ENCODE assay signal across 8 mouse cellular contexts in genomic region chr3:122924009-122924914, GRCm38 (mm10). TPM values are rescaled to one million over a fixed set of nuclear protein-coding genes. Genes with fewer than 3 reads are reported as not detected.
DNase-seq lines count a peak whose midpoint lies in the region; ATAC-seq and TF ChIP-seq lines count a peak whose summit lies in the region.

Gene 1810037I17Rik (plus strand): TSS chr3:122924203.

- TF ChIP-seq RAD21 in MEL (IDR thresholded peaks at IDR 0.05; ENCODE audit: low read depth, low read length): no peak

- WGBS in cerebellum, adult 2 months: under 1% methylated on average over 66 of the region's 68 CpGs
- 1% methylated on average over 66 of the region's 68 CpGs for WGBS in forebrain, postnatal 0 days
- under 1% methylated on average over 68 of the region's 68 CpGs for WGBS in lung, embryonic 15.5 days

- TF ChIP-seq EP300 in MEL (IDR thresholded peaks at IDR 0.05; ENCODE audit: low read depth in 1 of 2, low read length in 2 of 2): no peak

- peaks cover 9% of the 10 kb centered on the region for H3K79me2 ChIP-seq in MEL (ENCODE audit: control insufficient read depth, insufficient read depth, low read length, poor library complexity)

- ATAC-seq in forebrain, postnatal 0 days: peak; percentile 100
- peak; percentile 99 for ATAC-seq in lung, embryonic 15.5 days (ENCODE audit: borderline replicate concordance, extremely low read depth, low FRiP score, low TSS enrichment)

- TF ChIP-seq POLR2A in MEL (IDR thresholded peaks at IDR 0.05; ENCODE audit: control insufficient read depth in 1 of 2, insufficient read depth in 1 of 2, low read depth in 1 of 2, low read length in 2 of 2, poor library complexity in 1 of 2): peak; percentile 65 to 66; a peak in 2 of 4 replicates
- TF ChIP-seq POLR2A in cerebellum, adult 2 months (IDR thresholded peaks at IDR 0.05; ENCODE audit: borderline replicate concordance, insufficient read depth, low read length): peak; percentile 65; the same call in 1 of the 2 replicates

- peaks cover 0 to 26% of the 10 kb centered on the region in 2 experiments; a peak in 2 of 4 replicates for H3K36me3 ChIP-seq in MEL (ENCODE audit: control insufficient read depth in 1 of 2, insufficient read depth in 2 of 2, low read length in 2 of 2)
- no peaks in the 10 kb centered on the region for H3K36me3 ChIP-seq in forebrain, postnatal 0 days (ENCODE audit: insufficient read depth)
- peaks cover 8% of the 10 kb centered on the region; the same call in 1 of the 2 replicates for H3K36me3 ChIP-seq in lung, embryonic 15.5 days

- peak in 2 of 3 experiments; percentile 12 to 27; a peak in 2 of 6 replicates for TF ChIP-seq CTCF in MEL (IDR thresholded peaks at IDR 0.05 in 2 of 3, conservative IDR thresholded peaks at IDR 0.05 in 1 of 3; ENCODE audit: control insufficient read depth in 1 of 3, insufficient read depth in 1 of 3, low read depth in 2 of 3, low read length in 3 of 3, poor library complexity in 1 of 3, severe bottlenecking in 1 of 3)
- TF ChIP-seq CTCF in cerebellum, adult 2 months (IDR thresholded peaks at IDR 0.05; ENCODE audit: borderline replicate concordance, insufficient read depth, low read depth, low read length): no peak
- peak; percentile 66 for TF ChIP-seq CTCF in forebrain, postnatal 0 days (IDR thresholded peaks at IDR 0.05; ENCODE audit: low read depth)

- peaks cover 15 to 22% of the 10 kb centered on the region in 2 experiments for H3K4me1 ChIP-seq in MEL (ENCODE audit: control insufficient read depth in 1 of 2, insufficient read depth in 2 of 2, low read length in 2 of 2)
- H3K4me1 ChIP-seq in cerebellum, adult 2 months (ENCODE audit: control insufficient read depth, insufficient read depth, low read length): no peaks in the 10 kb centered on the region
- H3K4me1 ChIP-seq in forebrain, postnatal 0 days (ENCODE audit: insufficient read depth): peaks cover 7% of the 10 kb centered on the region; the same call in 1 of the 2 replicates
- peaks cover 15% of the 10 kb centered on the region for H3K4me1 ChIP-seq in lung, embryonic 15.5 days

- H3K9me3 ChIP-seq in MEL (replicated peaks; ENCODE audit: insufficient read depth, low read length): no peaks in the 10 kb centered on the region
- H3K9me3 ChIP-seq in forebrain, postnatal 0 days (ENCODE audit: low read length): no peaks in the 10 kb centered on the region
- H3K9me3 ChIP-seq in lung, embryonic 15.5 days: no peaks in the 10 kb centered on the region

- H3K9ac ChIP-seq in MEL (ENCODE audit: control insufficient read depth, low read depth, low read length, poor library complexity, severe bottlenecking): peak within 1 kb of the TSS; percentile 74
- peak within 1 kb of the TSS; percentile 65 for H3K9ac ChIP-seq in forebrain, postnatal 0 days
- peak within 1 kb of the TSS; percentile 79 for H3K9ac ChIP-seq in lung, embryonic 15.5 days

- H3K4me3 ChIP-seq in MEL (ENCODE audit: control insufficient read depth in 1 of 2, insufficient read depth in 1 of 2, low read depth in 2 of 2, low read length in 2 of 2): peak within 1 kb of the TSS; percentile 77 to 100
- H3K4me3 ChIP-seq in cerebellum, adult 2 months (replicated peaks; ENCODE audit: insufficient read depth, low read depth, low read length): peak within 1 kb of the TSS; percentile 99
- H3K4me3 ChIP-seq in forebrain, postnatal 0 days (ENCODE audit: low read depth, low read length): peak within 1 kb of the TSS; percentile 58
- peak within 1 kb of the TSS; percentile 59 for H3K4me3 ChIP-seq in lung, embryonic 15.5 days

- H3K27ac ChIP-seq in MEL (ENCODE audit: control insufficient read depth, low read depth, low read length): peak within 1 kb of the TSS; percentile 73
- H3K27ac ChIP-seq in cerebellum, adult 2 months (ENCODE audit: insufficient read depth, low read length): peak within 1 kb of the TSS; percentile 74
- peak within 1 kb of the TSS; percentile 75 for H3K27ac ChIP-seq in forebrain, postnatal 0 days (ENCODE audit: low read depth, low read length)
- H3K27ac ChIP-seq in lung, embryonic 15.5 days: peak within 1 kb of the TSS; percentile 89

- H3K27me3 ChIP-seq in MEL (ENCODE audit: control insufficient read depth in 1 of 2, insufficient read depth in 2 of 2, low read length in 2 of 2): no peaks in the 10 kb centered on the region
- no peaks in the 10 kb centered on the region for H3K27me3 ChIP-seq in cerebellum, adult 2 months (ENCODE audit: control insufficient read depth, insufficient read depth, low read length)
- no peaks in the 10 kb centered on the region for H3K27me3 ChIP-seq in forebrain, postnatal 0 days (ENCODE audit: insufficient read depth, low read length)
- H3K27me3 ChIP-seq in lung, embryonic 15.5 days: no peaks in the 10 kb centered on the region

- peak; percentile 95 for DNase-seq in MEL (ENCODE audit: low read depth, low spot score)
- peak; percentile 95 for DNase-seq in cerebellum, adult 2 months
- peak; percentile 98 for DNase-seq in forebrain, postnatal 0 days
- DNase-seq in heart, postnatal 4 days: peak; percentile 99
- peak; percentile 95 to 97 for DNase-seq in layer of hippocampus, adult 8-10 months (ENCODE audit: low spot score in 2 of 2)
- DNase-seq in ovary, adult 18-20 months (ENCODE audit: low spot score): peak; percentile 97
- DNase-seq in thymus, postnatal 0 days (ENCODE audit: low spot score): peak; percentile 95

- H3K4me2 ChIP-seq in forebrain, postnatal 0 days (ENCODE audit: low read depth): peak within 1 kb of the TSS; percentile 66
- peak within 1 kb of the TSS; percentile 69 for H3K4me2 ChIP-seq in lung, embryonic 15.5 days

TF ChIP-seq in MEL, 35 proteins besides CTCF, POLR2A, EP300 and RAD21:
- TF ChIP-seq ZC3H11A (IDR thresholded peaks at IDR 0.05; ENCODE audit: low read depth, low read length): no peak
- TF ChIP-seq JUND (IDR thresholded peaks at IDR 0.05; ENCODE audit: low read depth, low read length): no peak
- no peak for TF ChIP-seq POLR2AphosphoS5 (IDR thresholded peaks at IDR 0.05; ENCODE audit: borderline replicate concordance, low read depth, low read length)
- peak; percentile 74 for TF ChIP-seq MAX (IDR thresholded peaks at IDR 0.05; ENCODE audit: low read length)
- no peak for TF ChIP-seq SMC3 (IDR thresholded peaks at IDR 0.05; ENCODE audit: low read depth, low read length)
- TF ChIP-seq MYB (IDR thresholded peaks at IDR 0.05; ENCODE audit: low read depth, low read length): no peak
- 0 out of 2 replicates have a peak, but pooled peaks have one; percentile 39 for TF ChIP-seq RCOR1 (IDR thresholded peaks at IDR 0.05; ENCODE audit: low read depth, low read length)
- TF ChIP-seq BHLHE40 (IDR thresholded peaks at IDR 0.05; ENCODE audit: borderline replicate concordance, low read depth, low read length): 0 out of 2 replicates have a peak, but pooled peaks have one; percentile 7
- no peak for TF ChIP-seq MYC (IDR thresholded peaks at IDR 0.05; ENCODE audit: low read depth, low read length)
- peak; percentile 62; the same call in 1 of the 2 replicates for TF ChIP-seq ZMIZ1 (IDR thresholded peaks at IDR 0.05; ENCODE audit: low read depth, low read length)
- no peak for TF ChIP-seq USF2 (IDR thresholded peaks at IDR 0.05; ENCODE audit: borderline replicate concordance in 1 of 2, insufficient read depth in 1 of 2, low read depth in 1 of 2, low read length in 2 of 2)
- TF ChIP-seq TAL1 (IDR thresholded peaks at IDR 0.05; ENCODE audit: low read length): no peak
- TF ChIP-seq SIN3A (IDR thresholded peaks at IDR 0.05; ENCODE audit: low read length): peak; percentile 61; the same call in 1 of the 2 replicates
- 0 out of 2 replicates have a peak, but pooled peaks have one; percentile 8 for TF ChIP-seq TCF12 (IDR thresholded peaks at IDR 0.05; ENCODE audit: low read depth, low read length)
- TF ChIP-seq MAZ (IDR thresholded peaks at IDR 0.05; ENCODE audit: low read depth, low read length): peak; percentile 78; the same call in 1 of the 2 replicates
- peak; percentile 70; the same call in 1 of the 2 replicates for TF ChIP-seq HCFC1 (IDR thresholded peaks at IDR 0.05; ENCODE audit: low read depth, low read length)
- peak; percentile 57; the same call in 1 of the 2 replicates for TF ChIP-seq POLR2AphosphoS2 (IDR thresholded peaks at IDR 0.05; ENCODE audit: low read length)
- TF ChIP-seq NRF1 (IDR thresholded peaks at IDR 0.05; ENCODE audit: insufficient read depth, low read depth, low read length, poor library complexity, severe bottlenecking): peak; percentile 94
- peak; percentile 70 for TF ChIP-seq NELFE (IDR thresholded peaks at IDR 0.05; ENCODE audit: low read depth, low read length)
- 0 out of 2 replicates have a peak, but pooled peaks have one; percentile 20 for TF ChIP-seq MXI1 (IDR thresholded peaks at IDR 0.05; ENCODE audit: low read depth, low read length)
- peak; percentile 16; the same call in 1 of the 2 replicates for TF ChIP-seq ETS1 (IDR thresholded peaks at IDR 0.05; ENCODE audit: low read depth, low read length)
- no peak for TF ChIP-seq CHD2 (IDR thresholded peaks at IDR 0.05; ENCODE audit: low read length)
- no peak; the same call in 1 of the 2 replicates for TF ChIP-seq TBP (IDR thresholded peaks at IDR 0.05; ENCODE audit: low read depth, low read length)
- no peak for TF ChIP-seq GATA1 (IDR thresholded peaks at IDR 0.05; ENCODE audit: low read depth, low read length)
- 0 out of 2 replicates have a peak, but pooled peaks have one; percentile 22 for TF ChIP-seq USF1 (IDR thresholded peaks at IDR 0.05; ENCODE audit: low read depth, low read length)
- no peak for TF ChIP-seq MEF2A (IDR thresholded peaks at IDR 0.05; ENCODE audit: extremely low read depth, insufficient replicate concordance, low read depth, low read length, poor library complexity, severe bottlenecking)
- TF ChIP-seq ELF1 (IDR thresholded peaks at IDR 0.05; ENCODE audit: low read depth, low read length): peak; percentile 64

RNA-seq across cellular contexts. Expression of gene 1810037I17Rik, which starts in this region (rescaled TPM):
- 43.2 and 47.3 TPM in 2 replicates for total RNA-seq in MEL (2012; rRNA removed)
- polyA plus RNA-seq in MEL (2012; ENCODE audit: insufficient read depth in 1 of 2, insufficient read length in 2 of 2, low read depth in 1 of 2, low replicate concordance in 2 of 2, missing spikeins in 1 of 2): 10 to 100 TPM in 1 of 2 experiments, not detected in 1; 64.9 TPM
- 69.9 and 71.9 TPM in 2 replicates for polyA plus RNA-seq in cerebellum, adult 2 months (2012; rRNA removed)
- total RNA-seq in forebrain, postnatal 0 days (2014; rRNA removed): 27.4 and 33.2 TPM in 2 replicates
- polyA plus RNA-seq in forebrain, postnatal 0 days (2015; fragmentation: Nextera tagmentation; extraction: Ambion mirVana): 94.9 and 109 TPM in 2 replicates
- total RNA-seq in heart, postnatal 4 days (2021): 10 to 100 TPM; 95.1 to 95.6 TPM
- total RNA-seq in layer of hippocampus, adult 8-10 months (2022): 10 to 100 TPM; 43.3 to 54.4 (median 47.0) TPM
- 97.5 and 102 TPM in 2 replicates for polyA plus RNA-seq in lung, embryonic 15.5 days (2015; fragmentation: Nextera tagmentation; extraction: Ambion mirVana)
- polyA plus RNA-seq in thymus, postnatal 0 days (2015; fragmentation: Nextera tagmentation; extraction: Ambion mirVana): 139 and 157 TPM in 2 replicates

Comparison
In these comparisons a context has a peak if more than half of its experiments do, and no peak if none do; other contexts are left out.
1. Peak in every context shown above with its lines: DNase-seq, ATAC-seq, H3K4me3 ChIP-seq and H3K27ac ChIP-seq.